Mouse (Mus musculus): ENCODE results near the gene Dcdc2b. TPM values are rescaled to one million over a fixed set of nuclear protein-coding genes. Genes with fewer than 3 reads are reported as not detected.

Gene Dcdc2b
- polyA plus RNA-seq, 1 experiment from 2014 or later: 2.9 TPM

DNA sequence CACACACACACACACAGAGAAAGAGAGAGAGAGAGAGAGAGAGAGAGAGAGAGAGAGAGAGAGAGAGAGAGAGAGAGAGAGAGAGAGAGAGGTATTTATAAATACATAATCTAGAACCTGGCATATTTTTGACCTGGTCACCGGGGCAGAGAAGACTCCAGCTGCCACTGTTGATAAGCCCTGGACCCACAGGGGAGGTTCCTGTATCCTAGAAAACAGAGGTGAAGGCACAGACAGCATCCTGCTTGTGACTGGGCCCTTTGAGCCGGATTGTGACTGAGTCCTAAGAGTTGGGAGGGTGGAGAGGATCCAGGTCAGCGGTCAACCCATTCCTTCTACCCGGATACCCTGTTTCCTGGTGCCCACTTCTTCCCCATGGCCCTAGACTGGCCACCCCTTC is 25.2 kb downstream of the Dcdc2b start:
- H3K4me2 ChIP-seq (ENCODE audit: low read length): no peak overlapping the region
- ATAC-seq (ENCODE audit: low FRiP score, low TSS enrichment): no peak
- peaks cover 38% of the 10 kb centered on the region for H3K36me3 ChIP-seq (ENCODE audit: control insufficient read depth, insufficient read depth, low read length)
- H3K9ac ChIP-seq (replicated peaks; ENCODE audit: low read length): no peak overlapping the region
- DNase-seq: no peak
- WGBS: 84% methylated on average over 4 of the region's 4 CpGs
- H3K27ac ChIP-seq (replicated peaks; ENCODE audit: low read depth, low read length): no peak overlapping the region
- H3K4me1 ChIP-seq (ENCODE audit: control insufficient read depth, insufficient read depth, low read length): peaks cover 7% of the 10 kb centered on the region; the same call in 1 of the 2 replicates
- no peaks in the 10 kb centered on the region for H3K27me3 ChIP-seq (ENCODE audit: control insufficient read depth, insufficient read depth, low read length)
- no peaks in the 10 kb centered on the region for H3K9me3 ChIP-seq (ENCODE audit: control insufficient read depth, low read length)
- no peak overlapping the region for H3K4me3 ChIP-seq (replicated peaks; ENCODE audit: low read depth, low read length)

DNA sequence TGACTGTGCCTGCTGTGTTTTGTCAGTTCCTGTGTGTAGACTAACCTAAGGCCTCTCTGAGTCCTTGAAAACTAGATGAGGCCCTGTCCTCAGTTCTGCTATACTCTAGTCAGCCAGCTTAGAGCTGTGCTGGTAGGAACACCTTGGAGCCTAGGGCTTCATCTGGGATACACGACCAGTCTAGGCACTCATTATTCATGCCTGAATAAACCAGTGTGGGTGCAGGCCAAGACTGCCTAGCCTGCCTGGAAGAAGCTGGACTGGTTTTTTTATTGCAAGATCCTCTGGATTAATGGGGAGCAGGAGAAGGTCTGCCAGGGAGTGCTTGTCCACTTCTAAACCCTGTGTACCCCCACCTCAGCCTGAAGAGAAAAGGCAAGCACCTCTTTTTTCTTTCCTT is 27.1 kb downstream of the Dcdc2b start:
- H3K27me3 ChIP-seq (ENCODE audit: control insufficient read depth, insufficient read depth, low read length): no peaks in the 10 kb centered on the region
- peaks cover 19% of the 10 kb centered on the region for H3K36me3 ChIP-seq (ENCODE audit: control insufficient read depth, insufficient read depth, low read length)
- WGBS: 31% methylated on average over 1 of the region's 1 CpGs
- no peaks in the 10 kb centered on the region for H3K9me3 ChIP-seq (ENCODE audit: control insufficient read depth, low read length)
- no peak for DNase-seq
- H3K27ac ChIP-seq (replicated peaks; ENCODE audit: low read depth, low read length): no peak overlapping the region
- no peak overlapping the region for H3K4me3 ChIP-seq (replicated peaks; ENCODE audit: low read depth, low read length)
- H3K9ac ChIP-seq (replicated peaks; ENCODE audit: low read length): no peak overlapping the region
- peaks cover 7% of the 10 kb centered on the region; the same call in 1 of the 2 replicates for H3K4me1 ChIP-seq (ENCODE audit: control insufficient read depth, insufficient read depth, low read length)
- no peak overlapping the region for H3K4me2 ChIP-seq (ENCODE audit: low read length)
- no peak for ATAC-seq (ENCODE audit: low FRiP score, low TSS enrichment)

- ATAC-seq (ENCODE audit: low FRiP score, low TSS enrichment): no peak
- WGBS: 82% methylated on average over 9 of the region's 9 CpGs
- no peak for DNase-seq
- Histone ChIP-seq H3K4me3 (replicated peaks; ENCODE audit: low read depth, low read length) (no peak overlapping the region), H3K27me3 (ENCODE audit: control insufficient read depth, insufficient read depth, low read length) (no peaks in the 10 kb centered on the region), H3K27ac (replicated peaks; ENCODE audit: low read depth, low read length) (no peak overlapping the region), H3K36me3 (ENCODE audit: control insufficient read depth, insufficient read depth, low read length) (peaks cover 7% of the 10 kb centered on the region), H3K9ac (replicated peaks; ENCODE audit: low read length) (no peak overlapping the region), H3K4me1 (ENCODE audit: control insufficient read depth, insufficient read depth, low read length) (peaks cover 7% of the 10 kb centered on the region; the same call in 1 of the 2 replicates), H3K4me2 (ENCODE audit: low read length) (no peak overlapping the region), H3K9me3 (ENCODE audit: control insufficient read depth, low read length) (no peaks in the 10 kb centered on the region)
These were observed 28.3 kb downstream of the Dcdc2b start for GRCm38 (mm10) chr4:129585773-129586172.

GRCm38 (mm10) chr4:129584884-129585608 is 29.0 kb downstream of the Dcdc2b start:
- ATAC-seq (ENCODE audit: low FRiP score, low TSS enrichment) (no peak), DNase-seq (peak; percentile 79)
- Histone ChIP-seq H3K9ac (replicated peaks; ENCODE audit: low read length) (peak overlapping the region; percentile 14; the same call in 1 of the 2 replicates), H3K4me2 (ENCODE audit: low read length) (peak overlapping the region; percentile 51), H3K4me3 (replicated peaks; ENCODE audit: low read depth, low read length) (peak overlapping the region; percentile 28), H3K9me3 (ENCODE audit: control insufficient read depth, low read length) (no peaks in the 10 kb centered on the region), H3K27me3 (ENCODE audit: control insufficient read depth, insufficient read depth, low read length) (no peaks in the 10 kb centered on the region), H3K4me1 (ENCODE audit: control insufficient read depth, insufficient read depth, low read length) (peaks cover 7% of the 10 kb centered on the region; the same call in 1 of the 2 replicates), H3K27ac (replicated peaks; ENCODE audit: low read depth, low read length) (no peak overlapping the region), H3K36me3 (ENCODE audit: control insufficient read depth, insufficient read depth, low read length) (no peaks in the 10 kb centered on the region)
- 3% methylated on average over 36 of the region's 36 CpGs for WGBS

- Histone ChIP-seq H3K4me2 (ENCODE audit: low read length) (peak overlapping the region; percentile 51), H3K27me3 (ENCODE audit: control insufficient read depth, insufficient read depth, low read length) (no peaks in the 10 kb centered on the region), H3K36me3 (ENCODE audit: control insufficient read depth, insufficient read depth, low read length) (no peaks in the 10 kb centered on the region), H3K4me3 (replicated peaks; ENCODE audit: low read depth, low read length) (no peak overlapping the region), H3K9ac (replicated peaks; ENCODE audit: low read length) (no peak overlapping the region), H3K9me3 (ENCODE audit: control insufficient read depth, low read length) (no peaks in the 10 kb centered on the region), H3K27ac (replicated peaks; ENCODE audit: low read depth, low read length) (no peak overlapping the region), H3K4me1 (ENCODE audit: control insufficient read depth, insufficient read depth, low read length) (peaks cover 7% of the 10 kb centered on the region; the same call in 1 of the 2 replicates)
- DNase-seq (no peak), ATAC-seq (ENCODE audit: low FRiP score, low TSS enrichment) (no peak)
- 85% methylated on average over 1 of the region's 1 CpGs for WGBS
These were observed 29.7 kb downstream of the Dcdc2b start for GRCm38 (mm10) chr4:129584370-129584769.

- ATAC-seq (ENCODE audit: low FRiP score, low TSS enrichment): no peak
- no peak for DNase-seq
- Histone ChIP-seq H3K9ac (replicated peaks; ENCODE audit: low read length) (no peak overlapping the region), H3K4me3 (replicated peaks; ENCODE audit: low read depth, low read length) (no peak overlapping the region), H3K27ac (replicated peaks; ENCODE audit: low read depth, low read length) (no peak overlapping the region), H3K27me3 (ENCODE audit: control insufficient read depth, insufficient read depth, low read length) (no peaks in the 10 kb centered on the region), H3K4me1 (ENCODE audit: control insufficient read depth, insufficient read depth, low read length) (peaks cover 8% of the 10 kb centered on the region; the same call in 1 of the 2 replicates), H3K9me3 (ENCODE audit: control insufficient read depth, low read length) (no peaks in the 10 kb centered on the region), H3K36me3 (ENCODE audit: control insufficient read depth, insufficient read depth, low read length) (no peaks in the 10 kb centered on the region), H3K4me2 (ENCODE audit: low read length) (no peak overlapping the region)
- WGBS: 86% methylated on average over 1 of the region's 1 CpGs
These were observed 31.8 kb downstream of the Dcdc2b start for GRCm38 (mm10) chr4:129582251-129582650.

DNA sequence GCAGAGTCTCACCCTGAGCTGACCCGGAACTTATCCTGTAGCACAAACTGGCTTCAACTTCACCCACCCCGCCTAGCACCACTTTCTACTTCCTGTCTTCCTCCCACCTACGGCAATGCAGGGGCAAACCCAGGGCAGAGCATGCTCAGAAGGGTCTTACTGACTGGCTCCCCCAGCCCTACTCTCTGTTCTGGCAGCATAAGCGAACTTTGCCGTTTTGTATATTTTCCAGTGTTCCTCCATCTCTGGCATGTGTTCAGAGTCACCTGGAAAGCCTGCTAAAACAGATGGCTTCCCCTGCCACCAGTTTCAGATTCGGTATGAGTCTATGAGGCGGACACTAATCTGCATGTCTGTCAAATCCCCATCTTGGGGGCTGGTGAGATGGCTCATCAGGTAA is 33.7 kb downstream of the Dcdc2b start:
- Histone ChIP-seq H3K27ac (replicated peaks; ENCODE audit: low read depth, low read length) (no peak overlapping the region), H3K4me2 (ENCODE audit: low read length) (no peak overlapping the region), H3K36me3 (ENCODE audit: control insufficient read depth, insufficient read depth, low read length) (no peaks in the 10 kb centered on the region), H3K9ac (replicated peaks; ENCODE audit: low read length) (no peak overlapping the region), H3K4me3 (replicated peaks; ENCODE audit: low read depth, low read length) (no peak overlapping the region), H3K9me3 (ENCODE audit: control insufficient read depth, low read length) (no peaks in the 10 kb centered on the region), H3K4me1 (ENCODE audit: control insufficient read depth, insufficient read depth, low read length) (peaks cover 15% of the 10 kb centered on the region; the same call in 1 of the 2 replicates), H3K27me3 (ENCODE audit: control insufficient read depth, insufficient read depth, low read length) (no peaks in the 10 kb centered on the region)
- ATAC-seq (ENCODE audit: low FRiP score, low TSS enrichment) (no peak), DNase-seq (no peak)
- 75% methylated on average over 7 of the region's 7 CpGs for WGBS

- no peaks in the 10 kb centered on the region for H3K9me3 ChIP-seq (ENCODE audit: control insufficient read depth, low read length)
- H3K4me3 ChIP-seq (replicated peaks; ENCODE audit: low read depth, low read length): no peak within 1 kb of the TSS
- H3K4me1 ChIP-seq (ENCODE audit: control insufficient read depth, insufficient read depth, low read length): 0 out of 2 replicates have a peak, but pooled peaks cover 8% of the 10 kb centered on the region
- H3K27me3 ChIP-seq (ENCODE audit: control insufficient read depth, insufficient read depth, low read length): no peaks in the 10 kb centered on the region
- DNase-seq (no peak), ATAC-seq (ENCODE audit: low FRiP score, low TSS enrichment) (no peak)
- H3K4me2 ChIP-seq (ENCODE audit: low read length): 0 out of 2 replicates have a peak within 1 kb of the TSS, but pooled peaks have one; percentile 28
- WGBS: 92% methylated on average over 5 of the region's 5 CpGs
- no peak within 1 kb of the TSS for H3K27ac ChIP-seq (replicated peaks; ENCODE audit: low read depth, low read length)
- no peak within 1 kb of the TSS for H3K9ac ChIP-seq (replicated peaks; ENCODE audit: low read length)
- no peaks in the 10 kb centered on the region for H3K36me3 ChIP-seq (ENCODE audit: control insufficient read depth, insufficient read depth, low read length)
These were observed 35.6 kb downstream of the Dcdc2b start, which contains the start of gene Fam167b for GRCm38 (mm10) chr4:129578466-129578865. TSS of gene Fam167b (minus strand) at chr4:129578549.

DNA sequence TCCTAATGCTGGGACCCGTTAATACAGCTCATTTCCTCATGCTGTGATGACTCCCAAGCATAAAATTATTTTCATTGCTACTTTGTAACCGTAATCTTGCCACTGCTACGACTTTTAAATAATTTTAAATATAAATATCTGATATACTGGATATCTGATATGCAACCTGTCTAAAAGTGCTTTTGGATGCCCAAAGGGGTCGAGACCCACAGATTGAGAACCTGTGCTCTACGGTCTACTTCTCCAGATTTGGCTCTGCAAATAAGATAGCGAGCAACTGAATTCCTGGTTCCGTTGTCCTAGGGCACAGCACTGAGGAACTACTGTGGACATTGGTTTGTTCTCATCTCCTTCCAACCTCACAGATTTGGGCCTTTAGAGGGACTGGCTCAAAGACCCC is 36.4 kb downstream of the Dcdc2b start:
- ATAC-seq (ENCODE audit: low FRiP score, low TSS enrichment): no peak
- DNase-seq: no peak
- Histone ChIP-seq H3K4me3 (replicated peaks; ENCODE audit: low read depth, low read length) (no peak overlapping the region), H3K4me2 (ENCODE audit: low read length) (no peak overlapping the region), H3K9ac (replicated peaks; ENCODE audit: low read length) (no peak overlapping the region), H3K9me3 (ENCODE audit: control insufficient read depth, low read length) (no peaks in the 10 kb centered on the region), H3K36me3 (ENCODE audit: control insufficient read depth, insufficient read depth, low read length) (no peaks in the 10 kb centered on the region), H3K4me1 (ENCODE audit: control insufficient read depth, insufficient read depth, low read length) (0 out of 2 replicates have a peak, but pooled peaks cover 8% of the 10 kb centered on the region), H3K27ac (replicated peaks; ENCODE audit: low read depth, low read length) (no peak overlapping the region), H3K27me3 (ENCODE audit: control insufficient read depth, insufficient read depth, low read length) (no peaks in the 10 kb centered on the region)
- 80% methylated on average over 7 of the region's 7 CpGs for WGBS
